Mouse (Mus musculus) left cerebral cortex, postnatal 36 days (tissue): ENCODE measurements around the gene 1810013L24Rik. TPM values are rescaled to one million over a fixed set of nuclear protein-coding genes. Genes with fewer than 3 reads are reported as not detected.

Experiments used
- DNase-seq, 2 experiments: peaks; one replicate each; pipeline ENCODE4 v3.0.0; 2021 to 2022; ENCODE audit warnings: low spot score in 2 of 2, mixed read lengths in 1 of 2
- intact Hi-C: fragments of 180-260 bp; cut with DNase I; formaldehyde crosslinking; loops from one replicate; pipeline ENCODE4 v1.15.1; 2025
- total RNA-seq, 2 experiments: library from RNA; stranded (reverse); gene quantifications; 2 replicates each; pipeline ENCODE4 v1.2.3; 2021

Gene 1810013L24Rik
- total RNA-seq, 2 experiments from 2014 or later, result 98.2 to 105 TPM

DNA sequence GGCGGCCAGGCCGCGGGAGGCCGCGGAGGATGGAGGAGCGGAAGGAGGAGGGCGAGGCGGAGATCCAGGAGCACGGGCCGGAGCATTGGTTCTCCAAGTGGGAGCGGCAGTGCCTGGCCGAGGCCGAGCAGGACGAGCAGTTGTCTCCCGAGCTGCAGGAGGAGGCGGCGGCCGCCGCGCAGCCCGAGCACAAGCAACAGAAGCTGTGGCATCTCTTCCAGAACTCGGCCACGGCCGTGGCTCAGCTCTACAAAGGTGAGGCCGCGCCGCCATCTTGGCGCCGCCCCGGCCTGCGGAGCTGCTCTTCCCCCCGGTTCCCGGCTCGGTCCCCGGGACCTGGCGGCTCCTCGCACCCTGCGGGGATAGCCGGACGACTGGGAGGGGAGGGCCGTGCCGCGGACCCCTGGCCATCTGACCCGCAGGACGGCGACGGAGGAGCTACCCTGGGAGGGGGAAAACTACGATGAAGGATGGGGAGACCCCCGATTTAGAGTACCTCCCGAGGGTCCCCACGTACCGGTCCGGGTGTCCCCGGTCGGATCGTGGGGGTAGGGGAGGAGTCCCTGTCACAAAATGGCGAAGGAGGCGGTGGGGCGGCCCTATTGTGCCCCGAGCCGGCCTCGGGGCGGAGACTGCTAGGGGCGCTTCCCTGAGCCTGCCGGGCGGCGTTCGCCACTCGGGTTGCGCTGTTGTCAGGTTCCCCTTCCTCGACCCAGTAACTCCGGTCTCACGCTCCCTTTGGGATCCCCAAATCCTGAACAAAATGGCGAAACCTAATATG is 721 bp downstream of the 1810013L24Rik start:
- intact Hi-C loops, result loop anchor here (10.0 kb wide), 1 partner anchor 126 kb away; no protein-coding TSS in a partner anchor
- DNase-seq, result peak; percentile 62 to 63

DNA sequence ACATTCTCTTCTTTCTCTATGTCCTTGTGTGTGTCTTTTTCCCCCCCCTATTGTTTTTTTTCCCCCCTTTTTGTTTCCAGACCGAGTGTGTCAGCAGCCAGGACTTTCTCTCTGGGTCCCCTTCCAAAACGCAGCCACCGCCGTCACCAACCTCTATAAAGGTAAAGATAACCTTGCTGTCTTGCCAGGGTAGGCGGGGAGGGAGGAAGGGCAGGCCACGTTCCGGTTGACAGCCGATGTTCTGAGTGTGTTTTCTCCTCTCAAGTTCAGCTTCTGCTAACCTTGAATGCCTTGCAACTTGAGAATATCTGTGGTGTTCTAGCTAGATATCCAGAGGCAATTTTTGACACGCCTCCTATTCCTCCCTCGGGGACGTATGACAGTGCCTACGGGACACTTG is 1.3 kb downstream of the 1810013L24Rik start:
- peak; percentile 15 to 25 for DNase-seq
- intact Hi-C loops, result loop anchor here (10.0 kb wide), 1 partner anchor 126 kb away; no protein-coding TSS in a partner anchor

DNA sequence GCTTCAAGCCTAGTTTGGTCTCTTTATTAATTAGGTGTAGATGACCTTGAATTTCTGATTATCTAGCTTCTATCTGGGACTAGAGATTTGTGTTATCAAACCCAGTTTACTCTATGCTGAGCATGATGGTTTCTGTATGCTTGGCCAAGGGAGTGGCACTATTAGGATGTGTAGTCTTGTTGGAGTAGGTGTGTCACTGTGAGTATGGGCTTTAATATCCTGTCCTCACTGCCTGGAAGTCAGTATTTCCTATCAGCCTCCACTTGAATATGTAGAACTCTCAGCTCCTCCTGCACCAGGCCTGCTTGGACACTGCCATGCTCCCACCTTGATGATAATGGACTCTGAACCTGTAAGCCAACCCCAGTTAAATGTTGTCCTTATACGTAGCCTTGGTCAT is 7.0 kb downstream of the 1810013L24Rik start:
- intact Hi-C loops, result loop anchor here (10.0 kb wide), 1 partner anchor 132 kb away; no protein-coding TSS in a partner anchor

DNA sequence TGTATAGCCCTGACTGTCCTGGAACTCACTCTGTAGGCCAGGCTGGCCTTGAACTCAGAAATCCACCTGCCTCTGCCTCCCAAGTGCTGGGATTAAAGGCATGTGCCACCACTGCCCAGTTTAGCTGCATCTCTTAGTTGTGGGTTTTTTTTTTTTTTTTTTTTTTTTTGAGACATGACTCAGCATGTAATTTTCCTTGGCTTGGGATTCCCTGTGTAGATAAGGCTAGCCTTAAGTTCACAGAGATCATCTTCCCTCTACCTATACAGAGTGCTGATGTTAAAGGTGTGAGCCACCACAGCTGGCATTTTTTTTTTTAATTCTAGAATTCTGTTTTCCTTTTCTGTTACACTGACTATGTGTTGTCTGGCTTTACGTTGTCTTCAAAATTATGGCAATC is 7.7 kb downstream of the 1810013L24Rik start:
- no peak for DNase-seq
- intact Hi-C loops, result loop anchor here (10.0 kb wide), 1 partner anchor 133 kb away; no protein-coding TSS in a partner anchor

More for the DNA sequence above, 7.0 kb downstream of the 1810013L24Rik start:
- no peak for DNase-seq

DNA sequence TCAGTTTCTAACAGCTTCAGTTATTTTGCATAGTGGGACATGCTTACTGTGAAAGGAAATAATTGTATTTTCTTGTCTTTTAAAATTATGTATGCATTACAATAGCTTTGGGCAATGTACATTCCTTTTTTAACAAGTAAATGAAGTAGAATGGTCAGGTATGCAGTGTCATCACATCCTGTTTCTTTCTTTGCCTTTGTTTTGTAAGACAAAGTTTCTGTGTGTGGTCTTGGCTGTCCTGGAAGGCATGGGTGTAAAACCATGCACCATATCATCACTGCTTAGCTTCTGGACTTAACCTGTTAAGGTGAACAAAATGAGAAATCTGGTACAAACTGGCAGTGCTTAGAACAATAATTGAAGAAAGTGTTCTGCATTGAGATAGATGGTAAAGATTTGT is 9.0 kb downstream of the 1810013L24Rik start:
- intact Hi-C loops, result loop anchor here (10.0 kb wide), 1 partner anchor 134 kb away; no protein-coding TSS in a partner anchor
- DNase-seq, result no peak

DNA sequence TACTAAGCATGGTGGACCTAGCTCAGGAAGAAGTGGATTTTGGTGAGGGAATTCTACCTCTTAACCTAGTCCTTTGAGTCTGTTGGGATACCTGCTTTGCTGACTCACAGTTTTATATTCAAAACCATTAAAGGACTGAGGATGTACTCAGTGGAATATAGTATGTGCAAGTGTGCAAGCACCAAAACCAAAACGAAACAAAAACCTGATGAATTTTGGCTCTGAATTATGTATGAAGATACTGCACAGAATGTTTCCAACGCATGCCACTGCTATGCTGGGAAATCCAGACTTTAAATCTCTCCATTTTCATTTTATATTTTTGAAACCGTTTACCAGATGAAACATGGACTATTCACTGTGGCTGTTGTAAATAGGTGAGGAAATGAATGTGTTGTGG is 10.7 kb downstream of the 1810013L24Rik start:
- DNase-seq, result no peak
- intact Hi-C loops, result no loop called here

DNA sequence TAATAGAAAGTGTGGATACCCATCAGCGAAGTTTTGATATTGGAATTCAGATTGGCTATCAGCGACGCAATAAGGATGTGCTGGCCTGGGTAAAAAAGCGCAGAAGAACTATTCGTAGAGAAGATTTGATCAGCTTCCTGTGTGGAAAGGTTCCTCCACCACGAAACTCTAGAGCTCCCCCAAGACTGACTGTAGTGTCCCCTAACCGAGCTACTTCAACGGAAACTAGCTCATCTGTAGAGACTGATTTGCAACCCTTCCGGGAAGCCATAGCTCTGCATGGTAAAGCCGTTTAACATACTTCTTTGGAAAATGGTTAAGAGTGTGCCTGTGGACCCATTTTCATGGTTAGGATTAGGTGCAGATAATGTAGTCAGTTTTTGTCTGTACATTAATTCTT is 13.1 kb downstream of the 1810013L24Rik start:
- no peak for DNase-seq
- intact Hi-C loops, result no loop called here

DNA sequence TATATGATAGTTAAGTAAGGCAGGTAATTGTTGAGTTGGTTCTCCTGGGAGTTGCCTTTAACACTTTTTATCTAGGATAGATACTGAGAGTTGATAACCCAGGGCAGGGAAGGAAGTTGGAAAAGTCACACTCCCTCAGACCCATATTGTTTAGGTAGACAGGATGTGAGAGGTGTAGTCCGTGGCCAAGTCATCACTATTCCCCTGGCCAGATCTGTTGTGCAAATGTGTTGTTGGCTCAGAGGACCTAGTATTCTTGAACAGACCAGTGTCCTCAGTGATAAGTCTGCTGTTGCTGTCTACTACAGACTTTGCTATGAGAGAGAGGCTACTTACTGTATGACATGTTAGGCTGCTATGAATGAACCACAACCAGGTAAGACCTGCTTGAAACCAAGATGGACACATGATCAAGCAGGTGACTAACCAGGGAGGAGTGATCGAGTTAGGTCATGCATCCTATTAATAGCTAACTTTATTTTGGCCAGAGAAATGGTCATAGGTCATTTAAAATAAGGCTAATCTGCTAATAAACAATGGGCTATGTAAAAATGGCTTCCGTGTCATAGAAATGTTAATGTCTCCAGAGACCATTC is 13.8 kb downstream of the 1810013L24Rik start:
- no peak for DNase-seq
- intact Hi-C loops, result no loop called here

DNA sequence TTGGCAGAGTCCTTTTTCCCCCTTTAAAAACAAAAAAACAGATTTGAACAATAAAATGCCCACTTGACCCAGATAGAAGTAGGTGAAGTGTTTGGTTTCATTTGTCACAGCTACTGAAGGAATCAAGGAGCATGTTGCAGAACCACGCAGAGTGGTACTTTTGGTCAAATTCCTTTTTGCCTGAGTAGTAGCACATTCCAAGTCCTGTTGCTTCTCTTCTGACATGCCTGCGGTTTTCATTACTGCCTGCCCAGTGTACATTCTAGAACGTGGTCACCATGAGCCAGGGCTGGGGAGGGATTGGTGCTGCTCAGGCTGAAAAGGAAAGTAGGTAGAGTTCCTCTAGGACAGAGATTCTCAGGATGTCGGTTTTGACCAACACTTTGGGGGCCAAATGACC is 16.1 kb downstream of the 1810013L24Rik start:
- no peak for DNase-seq
- intact Hi-C loops, result no loop called here

DNA sequence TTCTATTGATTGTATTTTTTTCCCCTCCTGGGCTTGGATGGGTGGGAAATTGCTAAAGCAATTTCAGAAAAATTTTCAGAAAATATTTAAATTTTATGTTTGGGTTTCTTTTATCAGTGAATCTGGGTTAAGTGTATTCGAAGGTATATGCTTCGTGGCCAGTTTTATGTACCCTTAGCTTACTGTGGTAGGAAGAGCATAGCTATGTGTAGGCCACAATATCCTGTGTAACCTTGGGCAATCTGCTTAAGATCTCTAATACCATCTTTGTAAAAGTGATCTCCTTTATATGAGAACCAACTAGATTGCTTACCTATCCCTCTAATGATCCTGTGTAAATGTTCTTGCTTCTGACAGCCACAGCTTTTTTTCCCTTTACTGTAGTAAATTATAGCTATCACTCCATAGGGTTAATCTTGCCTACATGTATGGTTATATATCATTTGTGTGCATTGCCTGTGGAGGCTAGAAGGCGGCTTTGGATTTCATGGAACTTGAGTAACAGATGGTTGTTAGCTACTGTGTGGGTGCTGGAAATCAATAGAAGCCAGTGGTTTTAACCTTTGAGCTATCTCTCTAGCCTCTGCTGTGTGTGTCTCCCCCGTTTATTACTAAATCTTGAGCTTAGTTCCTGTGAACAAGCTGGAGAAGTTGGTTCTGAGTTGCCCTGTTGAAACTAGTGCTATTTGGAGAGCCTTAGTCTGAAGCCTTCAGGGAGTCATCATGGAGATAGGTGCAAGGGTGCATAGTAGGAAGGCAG is 18.6 kb downstream of the 1810013L24Rik start:
- intact Hi-C loops, result no loop called here
- no peak for DNase-seq

DNA sequence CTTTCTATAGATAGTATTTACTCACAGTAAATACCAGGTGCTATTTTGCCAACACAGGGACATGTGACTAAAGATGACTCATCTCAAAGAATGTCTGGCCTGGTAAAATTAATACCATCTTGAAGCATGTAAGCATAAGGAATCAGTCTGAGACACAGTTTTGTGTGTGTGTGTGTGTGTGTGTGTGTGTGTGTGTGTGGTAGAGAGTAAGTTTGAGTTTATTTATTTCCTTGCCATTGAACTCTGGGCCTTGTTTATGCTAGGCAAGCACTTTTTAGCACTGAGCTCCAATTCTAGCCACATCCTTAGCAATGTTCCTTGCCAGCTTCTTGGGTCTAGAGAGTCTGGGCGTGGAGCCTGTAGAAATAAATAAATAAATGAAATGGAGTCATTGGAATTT is 20.0 kb downstream of the 1810013L24Rik start:
- intact Hi-C loops, result no loop called here

DNA sequence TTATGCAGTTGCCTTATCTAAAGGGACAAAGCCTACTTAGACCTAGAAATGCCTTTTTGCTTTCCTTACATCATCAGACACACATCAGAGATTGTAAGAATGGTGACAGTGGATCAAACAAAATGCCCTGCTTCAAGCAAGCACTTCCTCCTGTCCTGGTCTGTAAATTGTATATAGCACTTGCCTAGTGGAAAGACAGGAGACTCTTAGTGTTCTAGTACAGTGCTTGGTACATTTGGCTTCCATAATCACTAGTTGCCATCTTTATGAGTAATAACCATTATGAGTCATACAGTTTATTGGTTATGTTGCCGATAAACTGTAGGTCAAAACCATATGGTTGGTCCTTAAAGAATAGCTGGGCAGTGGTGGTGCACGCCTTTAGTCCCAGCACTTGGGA is 25.2 kb downstream of the 1810013L24Rik start:
- no peak for DNase-seq

More for the DNA sequence above, 20.0 kb downstream of the 1810013L24Rik start:
- DNase-seq, result no peak

DNA sequence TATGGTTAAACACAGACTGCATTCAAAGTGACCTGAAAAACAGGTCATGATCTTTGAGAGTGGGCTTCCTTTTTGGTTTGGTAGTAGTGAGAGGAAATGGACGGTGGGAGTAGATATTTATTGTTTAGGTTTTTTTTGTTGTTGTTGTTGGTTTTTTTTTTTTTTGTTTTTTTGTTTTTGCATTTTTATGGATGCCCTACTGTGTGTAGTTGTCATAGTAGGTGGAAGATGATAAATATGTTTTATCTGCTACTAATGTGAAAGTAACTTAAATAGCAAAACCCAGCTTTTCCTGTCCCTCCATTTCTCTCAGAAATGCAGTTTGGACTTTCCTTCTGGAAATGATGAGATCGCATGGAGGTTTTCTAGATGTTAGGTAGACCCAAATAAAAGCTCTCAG is 26.9 kb downstream of the 1810013L24Rik start:
- intact Hi-C loops, result no loop called here
- no peak for DNase-seq

More for the DNA sequence above, 25.2 kb downstream of the 1810013L24Rik start:
- intact Hi-C loops, result no loop called here

DNA sequence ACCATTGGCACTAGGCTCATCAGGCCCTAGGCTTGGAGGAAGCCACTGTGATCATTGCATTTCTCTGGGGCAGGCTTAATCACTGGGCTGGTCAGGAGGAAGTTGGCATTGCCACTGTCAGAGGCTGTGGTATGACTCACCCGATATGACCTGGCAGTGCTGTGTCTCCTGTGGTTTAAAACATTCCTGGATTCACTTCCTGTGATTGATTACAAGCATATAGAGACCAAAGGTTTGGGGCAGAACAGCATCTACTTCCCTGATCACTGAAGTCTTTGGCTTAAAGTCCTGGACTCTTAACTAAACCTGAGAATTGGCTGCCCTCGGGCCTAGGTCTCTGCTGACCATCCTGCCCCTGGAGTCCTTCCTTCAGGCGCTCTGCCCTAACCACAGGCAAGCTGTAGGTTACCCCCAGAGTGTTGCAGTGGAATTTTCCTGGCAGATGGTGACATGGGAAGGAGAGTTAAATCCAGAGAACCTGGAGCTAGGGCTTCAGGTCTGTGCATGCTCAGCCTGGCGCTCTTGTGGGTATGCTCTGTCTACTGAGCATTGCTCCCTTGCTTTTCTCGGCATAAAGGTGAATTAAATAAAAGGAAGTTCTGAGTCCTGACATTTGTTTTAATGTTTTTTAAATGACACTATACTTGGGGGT is 32.6 kb downstream of the 1810013L24Rik start:
- no peak for DNase-seq
- intact Hi-C loops, result no loop called here

DNA sequence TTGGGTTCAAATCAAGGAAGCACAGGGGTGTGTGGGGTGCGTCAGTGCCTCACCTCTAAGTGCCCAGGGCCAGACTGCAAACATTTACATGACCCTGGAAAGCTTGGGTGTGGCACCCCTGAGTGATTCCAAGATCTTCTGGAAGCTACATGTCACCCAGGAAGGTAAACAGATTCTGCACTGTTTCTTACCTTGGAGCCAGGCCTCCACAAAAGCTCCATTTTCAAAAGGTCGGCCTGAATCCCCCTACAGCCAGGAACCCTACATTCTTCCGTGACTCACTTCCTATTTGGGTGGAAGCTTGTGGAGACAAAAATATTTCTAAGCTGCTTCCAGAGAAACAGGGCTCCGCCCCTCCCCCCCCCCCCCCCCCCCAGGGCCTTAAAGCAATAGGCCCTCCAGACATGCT is 34.3 kb downstream of the 1810013L24Rik start:
- intact Hi-C loops, result no loop called here
- no peak for DNase-seq

DNA sequence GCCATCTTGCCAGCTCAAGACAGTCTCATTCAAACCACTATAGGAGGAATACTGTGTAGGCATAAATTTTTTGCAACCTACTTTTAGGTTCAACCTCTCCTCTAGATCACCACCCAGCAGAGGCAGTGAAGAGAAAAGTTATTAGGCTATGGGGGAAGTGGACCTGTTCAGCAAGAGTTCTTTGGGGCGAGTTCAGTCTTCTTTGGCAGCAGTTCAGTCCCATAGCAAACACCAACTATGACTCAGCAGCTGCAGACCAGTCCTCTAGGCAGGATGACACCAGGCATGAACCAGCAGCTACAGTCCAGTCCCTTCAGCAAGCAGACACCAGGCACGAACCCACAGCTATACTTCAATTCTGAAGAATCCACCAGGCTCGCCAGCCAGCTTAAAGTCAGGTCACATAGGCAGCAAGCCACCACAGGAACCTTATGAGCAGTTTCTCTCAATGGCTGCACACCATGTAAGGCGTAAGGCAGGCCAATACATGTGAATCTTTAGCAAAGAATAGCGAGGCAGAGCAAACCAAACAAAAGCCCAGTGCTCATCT is 37.6 kb downstream of the 1810013L24Rik start:
- intact Hi-C loops, result loop anchor here (5.0 kb wide), 1 partner anchor 100 kb away; no protein-coding TSS in a partner anchor
- no peak for DNase-seq

DNA sequence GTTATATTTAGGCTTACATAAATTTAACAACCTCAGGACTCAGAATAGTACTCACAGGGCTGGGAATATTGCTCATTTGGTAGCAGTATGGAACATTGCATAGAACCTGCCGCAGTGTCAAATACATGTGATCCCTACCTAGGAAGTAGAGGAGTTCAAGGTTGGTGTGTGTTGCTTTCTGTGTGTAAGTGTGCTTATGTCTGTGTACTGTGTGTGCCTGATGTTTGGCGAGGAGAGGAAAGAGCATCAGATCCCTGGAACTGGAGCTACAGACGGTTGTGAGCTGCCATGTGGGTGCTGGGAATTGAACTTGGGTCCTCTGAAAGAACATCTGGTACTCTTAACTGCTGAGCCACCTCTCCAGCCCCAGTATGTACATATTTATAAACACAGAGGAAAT is 38.6 kb downstream of the 1810013L24Rik start:
- no peak for DNase-seq
- intact Hi-C loops, result loop anchor here (2.0 to 5.0 kb wide), 3 partner anchors 62 to 182 kb away; no protein-coding TSS in a partner anchor

DNA sequence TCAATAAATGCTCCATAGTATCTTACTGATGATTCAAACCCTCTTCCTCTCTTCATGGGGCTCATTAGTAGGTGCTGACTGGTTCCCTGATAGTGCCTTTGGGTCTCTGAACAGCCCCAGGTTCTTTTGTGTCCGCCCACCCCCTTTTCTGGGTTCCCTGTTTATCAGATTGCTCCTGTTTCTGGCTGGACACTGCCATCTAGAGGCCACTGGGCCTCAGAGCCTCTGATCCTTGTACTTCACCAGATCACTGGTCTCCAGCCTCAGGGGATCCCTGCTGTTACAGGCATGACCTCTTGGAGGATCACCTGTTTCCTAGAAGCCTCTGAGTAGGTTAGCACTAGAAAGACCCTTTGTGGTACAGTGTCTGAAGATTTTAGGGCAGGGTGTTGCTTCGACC is 39.8 kb downstream of the 1810013L24Rik start:
- intact Hi-C loops, result loop anchor here (2.0 to 5.0 kb wide), 3 partner anchors 63 to 183 kb away; no protein-coding TSS in a partner anchor
- peak; percentile 58 to 70 for DNase-seq

DNA sequence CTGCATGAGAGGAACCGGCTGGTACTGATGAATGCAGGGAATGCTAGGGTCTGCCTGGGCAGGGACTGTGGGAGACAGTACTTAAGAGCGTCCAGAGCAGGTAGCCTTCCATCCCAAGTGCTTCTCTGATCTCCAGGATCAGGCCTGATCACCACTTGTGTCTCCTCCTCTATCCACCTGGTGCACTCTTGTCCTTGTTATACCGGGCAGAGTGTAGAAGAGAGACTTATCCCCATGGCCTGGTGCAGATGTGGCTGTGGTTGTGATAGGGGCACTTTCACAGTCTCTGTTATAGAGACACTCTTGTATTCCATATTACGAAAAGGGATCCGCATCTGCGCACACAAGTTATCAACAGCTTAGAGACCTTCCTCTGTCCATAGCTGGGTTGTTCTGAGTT is 41.5 kb downstream of the 1810013L24Rik start:
- no peak for DNase-seq
- intact Hi-C loops, result no loop called here
